ENCODE assay signal across 26 mouse cellular contexts in the genomic region with DNA sequence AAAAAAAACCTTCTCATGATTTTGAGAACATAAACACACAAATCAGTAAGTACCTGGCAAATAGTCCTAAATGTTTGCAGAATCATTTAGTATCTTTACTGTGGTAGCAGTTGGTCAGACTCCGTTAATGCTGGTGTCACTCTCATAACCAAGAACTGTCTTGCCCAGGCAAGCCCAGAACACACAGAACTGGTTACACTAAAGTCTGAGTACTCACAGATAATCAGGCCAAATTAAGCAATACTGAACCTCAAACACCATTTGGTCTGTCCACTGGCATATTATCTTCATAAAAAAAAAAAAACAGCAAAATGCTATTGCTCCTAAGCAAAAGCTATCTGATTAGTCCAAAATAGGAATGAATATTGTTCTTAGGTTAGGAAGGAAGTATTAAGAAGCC. TPM values are rescaled to one million over a fixed set of nuclear protein-coding genes. Genes with fewer than 3 reads are reported as not detected.
DNase-seq lines count a peak whose midpoint lies in the region; ATAC-seq and TF ChIP-seq lines count a peak whose summit lies in the region.
"Had no signal": no experiment of that assay in that cellular context is flagged by ENCODE, and none has a peak within 500 bp of the region (broad histone marks: within the 10 kb centered on the region; RNA-seq: fewer than 3 reads in every experiment).

No protein-coding gene starts in this region.

- no peaks in the 10 kb centered on the region for H3K27me3 ChIP-seq in stomach, postnatal 0 days (ENCODE audit: control insufficient read depth, insufficient read depth, low read length)
- no peaks in the 10 kb centered on the region for H3K27me3 ChIP-seq in intestine, postnatal 0 days (replicated peaks; ENCODE audit: control insufficient read depth, insufficient read depth, low read length)
- H3K27me3 ChIP-seq: CH12.LX; embryonic facial prominence, embryonic 12.5 days; forebrain, embryonic 13.5 days; forebrain, embryonic 15.5 days; Patski had no signal

- no peak for TF ChIP-seq CTCF in embryonic fibroblast, embryonic 13.5 days (IDR thresholded peaks at IDR 0.05; ENCODE audit: borderline replicate concordance, insufficient read depth, low read length)
- TF ChIP-seq CTCF in stomach, postnatal 0 days (IDR thresholded peaks at IDR 0.05; ENCODE audit: low read depth), result no peak
- TF ChIP-seq CTCF in intestine, postnatal 0 days (IDR thresholded peaks at IDR 0.05; ENCODE audit: low read depth), result no peak

- no peak for ATAC-seq in stomach, postnatal 0 days (ENCODE audit: low FRiP score, low TSS enrichment)
- no peak for ATAC-seq in intestine, postnatal 0 days
- ATAC-seq: activated CD4-positive, CD25-positive, alpha-beta regulatory T cell, adult 4 months; CD4-positive, CD25-positive, alpha-beta regulatory T cell, adult 4 months; forebrain, embryonic 13.5 days; forebrain, embryonic 15.5 days; forebrain, postnatal 0 days; Patski had no signal

- DNase-seq in urinary bladder, postnatal 14 days (ENCODE audit: low spot score), result peak; percentile 32
- DNase-seq in urinary bladder, postnatal 25 days (ENCODE audit: low spot score), result no peak
- DNase-seq in 416B (ENCODE audit: low read depth), result peak; percentile 62
- DNase-seq in gonadal fat pad, adult 2 months (ENCODE audit: low read depth), result peak; percentile 77
- no peak for DNase-seq in stomach, postnatal 0 days (ENCODE audit: low spot score)
- DNase-seq: adrenal gland, adult 8-10 months; adrenal gland, postnatal 14 days; adrenal gland, postnatal 36 days; B cell, adult 2 months; cerebellum, adult 18-20 months; cerebellum, adult 8-10 months; cerebellum, adult 9-11 months; cerebellum, postnatal 14 days; forebrain, postnatal 0 days had no signal

- no peak for TF ChIP-seq EP300 in stomach, postnatal 0 days (optimal IDR thresholded peaks at IDR 0.05)

- H3K36me3 ChIP-seq in stomach, postnatal 0 days (ENCODE audit: control insufficient read depth, insufficient read depth, low read length), result peaks cover 18% of the 10 kb centered on the region
- H3K36me3 ChIP-seq in intestine, postnatal 0 days (ENCODE audit: control insufficient read depth, insufficient read depth), result peaks cover 37% of the 10 kb centered on the region

- H3K9me3 ChIP-seq in stomach, postnatal 0 days (ENCODE audit: control insufficient read depth, low read length), result no peaks in the 10 kb centered on the region
- H3K9me3 ChIP-seq in intestine, postnatal 0 days (ENCODE audit: control insufficient read depth), result no peaks in the 10 kb centered on the region
- H3K9me3 ChIP-seq: embryonic facial prominence, embryonic 10.5 days; embryonic facial prominence, embryonic 12.5 days; forebrain, embryonic 13.5 days; forebrain, embryonic 15.5 days; G1E had no signal

- H3K9ac ChIP-seq in stomach, postnatal 0 days (ENCODE audit: low read length), result no peak overlapping the region
- H3K9ac ChIP-seq in intestine, postnatal 0 days (ENCODE audit: low read depth, low read length), result no peak overlapping the region
- H3K9ac ChIP-seq: embryonic facial prominence, embryonic 12.5 days; forebrain, embryonic 13.5 days; forebrain, embryonic 15.5 days; forebrain, postnatal 0 days had no signal

- peaks cover 2% of the 10 kb centered on the region; the same call in 1 of the 2 replicates for H3K4me1 ChIP-seq in embryonic fibroblast, embryonic 13.5 days (ENCODE audit: control insufficient read depth, insufficient read depth, low read length)
- no peaks in the 10 kb centered on the region for H3K4me1 ChIP-seq in stomach, postnatal 0 days (replicated peaks; ENCODE audit: control insufficient read depth, insufficient read depth)
- H3K4me1 ChIP-seq in intestine, postnatal 0 days (replicated peaks; ENCODE audit: control insufficient read depth, insufficient read depth, low read length), result no peaks in the 10 kb centered on the region
- H3K4me1 ChIP-seq: embryonic facial prominence, embryonic 10.5 days; embryonic facial prominence, embryonic 12.5 days; forebrain, embryonic 13.5 days; forebrain, embryonic 15.5 days had no signal

- 69% methylated on average over 1 of the region's 1 CpGs for whole genome bisulfite sequencing in stomach, postnatal 0 days
- WGBS in intestine, postnatal 0 days, result 88% methylated on average over 1 of the region's 1 CpGs

- no peak for TF ChIP-seq POLR2A in embryonic fibroblast, embryonic 13.5 days (IDR thresholded peaks at IDR 0.05; ENCODE audit: low read depth, low read length)

- no peak overlapping the region for H3K4me2 ChIP-seq in stomach, postnatal 0 days (replicated peaks; ENCODE audit: low read depth)
- no peak overlapping the region for H3K4me2 ChIP-seq in intestine, postnatal 0 days (replicated peaks; ENCODE audit: low read depth)
- H3K4me2 ChIP-seq: embryonic facial prominence, embryonic 12.5 days; forebrain, embryonic 13.5 days; forebrain, embryonic 15.5 days had no signal

- peak overlapping the region; percentile 73 for H3K27ac ChIP-seq in embryonic fibroblast, embryonic 13.5 days (ENCODE audit: insufficient read depth, low read length)
- H3K27ac ChIP-seq in stomach, postnatal 0 days (replicated peaks), result no peak overlapping the region
- H3K27ac ChIP-seq in intestine, postnatal 0 days (ENCODE audit: low read depth, low read length), result no peak overlapping the region
- H3K27ac ChIP-seq: embryonic facial prominence, embryonic 10.5 days; embryonic facial prominence, embryonic 12.5 days; forebrain, embryonic 13.5 days; forebrain, embryonic 15.5 days had no signal

- H3K4me3 ChIP-seq in embryonic fibroblast, embryonic 13.5 days (ENCODE audit: insufficient read depth, low read length), result no peak overlapping the region
- H3K4me3 ChIP-seq in stomach, postnatal 0 days (ENCODE audit: low read depth, low read length), result no peak overlapping the region
- no peak overlapping the region for H3K4me3 ChIP-seq in intestine, postnatal 0 days (ENCODE audit: low read depth, low read length)
- H3K4me3 ChIP-seq: embryonic facial prominence, embryonic 10.5 days; embryonic facial prominence, embryonic 12.5 days; erythroblast, embryonic 14.5 days; forebrain, embryonic 13.5 days; forebrain, embryonic 15.5 days had no signal

RNA-seq across cellular contexts. Expression of a gene that starts 19.0 kb away (rescaled TPM):
- 78.6 and 87.3 TPM in 2 replicates for polyA plus RNA-seq in embryonic fibroblast, embryonic 13.5 days (2011; ENCODE audit: insufficient read length, low read depth, missing spikeins)
- polyA plus RNA-seq in gonadal fat pad, adult 2 months (2012; rRNA removed), result 30.0 and 31.4 TPM in 2 replicates
- 72.1 and 76.5 TPM in 2 replicates for polyA plus RNA-seq in stomach, postnatal 0 days (2015; fragmentation: Nextera tagmentation; extraction: Ambion mirVana)
- 124 and 138 TPM in 2 replicates for polyA plus RNA-seq in intestine, postnatal 0 days (2015; fragmentation: Nextera tagmentation; extraction: Ambion mirVana)

RNA-seq across cellular contexts. Expression of a gene that starts 19.2 kb away (rescaled TPM):
- 128 and 135 TPM in 2 replicates for polyA plus RNA-seq in embryonic fibroblast, embryonic 13.5 days (2011; ENCODE audit: insufficient read length, low read depth, missing spikeins)
- 13.9 and 14.9 TPM in 2 replicates for polyA plus RNA-seq in gonadal fat pad, adult 2 months (2012; rRNA removed)
- 132 and 145 TPM in 2 replicates for polyA plus RNA-seq in stomach, postnatal 0 days (2015; fragmentation: Nextera tagmentation; extraction: Ambion mirVana)
- polyA plus RNA-seq in intestine, postnatal 0 days (2015; fragmentation: Nextera tagmentation; extraction: Ambion mirVana), result 71.2 and 77.6 TPM in 2 replicates

Comparison
In these comparisons a context has a peak if more than half of its experiments do, and no peak if none do; other contexts are left out.
1. DNase-seq: peak in urinary bladder, postnatal 14 days (single experiment), 416B (single experiment) and gonadal fat pad, adult 2 months (single experiment); none in urinary bladder, postnatal 25 days (single experiment) and stomach, postnatal 0 days (single experiment).